10 mouse cellular contexts compared by ENCODE assay signal in the genomic region with DNA sequence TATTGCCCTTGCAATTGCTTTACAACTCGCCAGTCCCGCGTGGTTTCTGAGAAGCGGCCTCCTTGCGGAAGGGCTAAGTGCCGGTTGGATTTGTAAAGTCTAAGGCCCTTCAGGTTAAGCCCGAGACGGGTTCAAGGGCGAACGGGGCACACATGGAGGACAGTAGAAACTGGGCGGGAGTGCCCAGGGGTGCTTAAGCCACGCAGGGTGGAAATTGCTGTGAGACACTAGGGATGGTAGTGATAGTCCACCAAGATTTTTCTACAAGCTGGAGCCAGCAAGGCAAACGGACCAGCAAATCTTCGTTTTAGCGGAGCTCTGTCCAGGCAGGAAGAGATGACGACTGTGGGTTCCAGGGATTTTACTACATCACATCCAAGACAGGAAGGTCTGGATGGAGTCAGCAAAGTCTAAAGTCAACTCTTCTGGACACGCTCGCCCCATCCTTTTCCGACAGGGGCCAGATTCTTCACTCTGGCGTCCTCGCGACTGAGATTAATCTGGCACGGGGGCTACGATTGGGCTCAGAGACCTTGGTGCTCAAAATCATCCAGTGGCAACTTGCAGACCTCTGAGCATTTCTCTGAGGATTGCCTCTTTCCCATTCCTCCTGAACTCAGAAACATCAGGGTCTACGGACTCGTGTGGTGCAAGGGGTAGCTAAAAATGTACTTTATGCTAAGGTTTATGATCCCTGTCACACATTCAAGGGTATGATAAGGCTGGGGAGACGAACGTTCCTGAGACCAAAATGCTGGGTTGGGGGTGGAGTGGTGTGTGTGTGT. TPM values are rescaled to one million over a fixed set of nuclear protein-coding genes. Genes with fewer than 3 reads are reported as not detected.
DNase-seq lines count a peak whose midpoint lies in the region; ATAC-seq and TF ChIP-seq lines count a peak whose summit lies in the region.
"Had no signal": no experiment of that assay in that cellular context is flagged by ENCODE, and none has a peak within 500 bp of the region (broad histone marks: within the 10 kb centered on the region; RNA-seq: fewer than 3 reads in every experiment).

No protein-coding gene starts in this region.

- TF ChIP-seq CTCF in lung, embryonic 14.5 days (IDR thresholded peaks at IDR 0.05; ENCODE audit: low read depth) = no peak

- peak; percentile 32 for DNase-seq in lung, embryonic 14.5 days
- no peak for DNase-seq in lung, adult 18-20 months
- DNase-seq in limb, embryonic 10.5 days (ENCODE audit: low spot score) = peak; percentile 69
- DNase-seq in retina, embryonic 14.5 days (ENCODE audit: low spot score) = peak; percentile 57
- no peak for DNase-seq in gastrocnemius, postnatal 25 days
- DNase-seq in adrenal gland, postnatal 4 days (ENCODE audit: low spot score in 2 of 2) = no peak
- DNase-seq in heart, postnatal 25 days (ENCODE audit: low spot score) = no peak

- intact Hi-C loops in heart, postnatal 25 days (cut with DNase I) = no loop called here

- no peak overlapping the region for H3K4me2 ChIP-seq in lung, embryonic 14.5 days
- H3K4me2 ChIP-seq in embryonic facial prominence, embryonic 12.5 days (replicated peaks) = peak overlapping the region; percentile 18

- no peak overlapping the region for H3K4me3 ChIP-seq in lung, embryonic 14.5 days (ENCODE audit: low read depth, low read length)
- no peak overlapping the region for H3K4me3 ChIP-seq in embryonic facial prominence, embryonic 12.5 days
- peak overlapping the region; percentile 38 for H3K4me3 ChIP-seq in limb, embryonic 10.5 days

- H3K4me1 ChIP-seq in lung, embryonic 14.5 days (ENCODE audit: insufficient read depth) = no peaks in the 10 kb centered on the region
- H3K4me1 ChIP-seq in embryonic facial prominence, embryonic 12.5 days = peaks cover 16% of the 10 kb centered on the region
- H3K4me1 ChIP-seq in limb, embryonic 10.5 days = peaks cover 75% of the 10 kb centered on the region

- ATAC-seq in lung, embryonic 14.5 days (ENCODE audit: insufficient read depth) = no peak
- no peak for ATAC-seq in embryonic facial prominence, embryonic 12.5 days (ENCODE audit: insufficient number of reproducible peaks, insufficient read depth, low FRiP score, low TSS enrichment)

- WGBS in lung, embryonic 14.5 days = 2% methylated on average over 28 of the region's 28 CpGs
- WGBS in embryonic facial prominence, embryonic 12.5 days = 3% methylated on average over 28 of the region's 28 CpGs
- WGBS in limb, embryonic 10.5 days = 2% methylated on average over 28 of the region's 28 CpGs

- peaks cover 99% of the 10 kb centered on the region for H3K27me3 ChIP-seq in lung, embryonic 14.5 days (ENCODE audit: insufficient read depth, low read length)
- peaks cover 86% of the 10 kb centered on the region for H3K27me3 ChIP-seq in embryonic facial prominence, embryonic 12.5 days
- peaks cover 93% of the 10 kb centered on the region for H3K27me3 ChIP-seq in limb, embryonic 10.5 days (ENCODE audit: low read depth, poor library complexity, severe bottlenecking)

- no peaks in the 10 kb centered on the region for H3K9me3 ChIP-seq in lung, embryonic 14.5 days (ENCODE audit: low read depth, low read length)
- no peaks in the 10 kb centered on the region for H3K9me3 ChIP-seq in embryonic facial prominence, embryonic 12.5 days
- H3K9me3 ChIP-seq in limb, embryonic 10.5 days (replicated peaks) = no peaks in the 10 kb centered on the region

- H3K27ac ChIP-seq in lung, embryonic 14.5 days (ENCODE audit: low read depth) = no peak overlapping the region
- H3K27ac ChIP-seq in embryonic facial prominence, embryonic 12.5 days = no peak overlapping the region
- H3K27ac ChIP-seq in limb, embryonic 10.5 days = peak overlapping the region; percentile 80

- no peaks in the 10 kb centered on the region for H3K36me3 ChIP-seq in lung, embryonic 14.5 days (ENCODE audit: insufficient read depth)
- H3K36me3 ChIP-seq in embryonic facial prominence, embryonic 12.5 days = no peaks in the 10 kb centered on the region
- no peaks in the 10 kb centered on the region for H3K36me3 ChIP-seq in limb, embryonic 10.5 days

- H3K9ac ChIP-seq in lung, embryonic 14.5 days = no peak overlapping the region
- no peak overlapping the region for H3K9ac ChIP-seq in embryonic facial prominence, embryonic 12.5 days

RNA-seq across cellular contexts. Expression of a gene that starts 3.7 kb away (rescaled TPM):
- not detected in 2 replicates for polyA plus RNA-seq in lung, embryonic 14.5 days (2014; fragmentation: Nextera tagmentation; extraction: Ambion mirVana)
- polyA plus RNA-seq in embryonic facial prominence, embryonic 12.5 days (2016; fragmentation: Nextera tagmentation; extraction: Ambion mirVana) = 4.8 and 5.4 TPM in 2 replicates
- polyA plus RNA-seq in limb, embryonic 10.5 days (2016; fragmentation: Nextera tagmentation; extraction: Ambion mirVana) = 13.8 and 14.9 TPM in 2 replicates
- total RNA-seq in gastrocnemius, postnatal 25 days (2021) = not detected
- total RNA-seq in adrenal gland, postnatal 4 days (2021) = under 1 TPM in 1 of 2 experiments, not detected in 1; 0.40 TPM
- total RNA-seq in heart, postnatal 25 days (2021) = not detected
- total RNA-seq: liver, adult 2 months had no signal
- polyA plus RNA-seq: liver, adult 2 months; stomach, embryonic 14.5 days had no signal

RNA-seq across cellular contexts. Expression of a gene that starts 6.1 kb away (rescaled TPM):
- not detected in 2 replicates for polyA plus RNA-seq in lung, embryonic 14.5 days (2014; fragmentation: Nextera tagmentation; extraction: Ambion mirVana)
- polyA plus RNA-seq in embryonic facial prominence, embryonic 12.5 days (2016; fragmentation: Nextera tagmentation; extraction: Ambion mirVana) = 3.7 and 4.9 TPM in 2 replicates
- polyA plus RNA-seq in limb, embryonic 10.5 days (2016; fragmentation: Nextera tagmentation; extraction: Ambion mirVana) = 5.0 and 5.1 TPM in 2 replicates
- total RNA-seq in gastrocnemius, postnatal 25 days (2021) = not detected
- 1 to 10 TPM in 1 of 2 experiments, under 1 TPM in 1; 0.22 to 1.4 TPM for total RNA-seq in adrenal gland, postnatal 4 days (2021)
- total RNA-seq in heart, postnatal 25 days (2021) = not detected
- total RNA-seq: liver, adult 2 months had no signal
- polyA plus RNA-seq: liver, adult 2 months; stomach, embryonic 14.5 days had no signal

RNA-seq across cellular contexts. Expression of a gene that starts 18.2 kb away (rescaled TPM):
- polyA plus RNA-seq in lung, embryonic 14.5 days (2014; fragmentation: Nextera tagmentation; extraction: Ambion mirVana) = not detected in 2 replicates
- 0.38 and 0.47 TPM in 2 replicates for polyA plus RNA-seq in embryonic facial prominence, embryonic 12.5 days (2016; fragmentation: Nextera tagmentation; extraction: Ambion mirVana)
- polyA plus RNA-seq in limb, embryonic 10.5 days (2016; fragmentation: Nextera tagmentation; extraction: Ambion mirVana) = 0.36 and 0.56 TPM in 2 replicates
- not detected for total RNA-seq in gastrocnemius, postnatal 25 days (2021)
- total RNA-seq in adrenal gland, postnatal 4 days (2021) = not detected
- not detected for total RNA-seq in heart, postnatal 25 days (2021)
- total RNA-seq: liver, adult 2 months had no signal
- polyA plus RNA-seq: liver, adult 2 months; stomach, embryonic 14.5 days had no signal

RNA-seq across cellular contexts. Expression of a gene that starts 21.2 kb away (rescaled TPM):
- not detected in 2 replicates for polyA plus RNA-seq in lung, embryonic 14.5 days (2014; fragmentation: Nextera tagmentation; extraction: Ambion mirVana)
- polyA plus RNA-seq in embryonic facial prominence, embryonic 12.5 days (2016; fragmentation: Nextera tagmentation; extraction: Ambion mirVana) = not detected in 2 replicates
- not detected in 2 replicates for polyA plus RNA-seq in limb, embryonic 10.5 days (2016; fragmentation: Nextera tagmentation; extraction: Ambion mirVana)
- total RNA-seq in gastrocnemius, postnatal 25 days (2021) = not detected
- not detected for total RNA-seq in adrenal gland, postnatal 4 days (2021)
- not detected for total RNA-seq in heart, postnatal 25 days (2021)
- total RNA-seq: liver, adult 2 months had no signal
- polyA plus RNA-seq: liver, adult 2 months; stomach, embryonic 14.5 days had no signal

Comparison
In these comparisons a context has a peak if more than half of its experiments do, and no peak if none do; other contexts are left out.
1. DNase-seq: peak in lung, embryonic 14.5 days (single experiment), limb, embryonic 10.5 days (single experiment) and retina, embryonic 14.5 days (single experiment); none in lung, adult 18-20 months (0 of 2), gastrocnemius, postnatal 25 days (single experiment), adrenal gland, postnatal 4 days (0 of 2) and heart, postnatal 25 days (single experiment).